ENCODE assay signal across 19 mouse cellular contexts in the genomic region with DNA sequence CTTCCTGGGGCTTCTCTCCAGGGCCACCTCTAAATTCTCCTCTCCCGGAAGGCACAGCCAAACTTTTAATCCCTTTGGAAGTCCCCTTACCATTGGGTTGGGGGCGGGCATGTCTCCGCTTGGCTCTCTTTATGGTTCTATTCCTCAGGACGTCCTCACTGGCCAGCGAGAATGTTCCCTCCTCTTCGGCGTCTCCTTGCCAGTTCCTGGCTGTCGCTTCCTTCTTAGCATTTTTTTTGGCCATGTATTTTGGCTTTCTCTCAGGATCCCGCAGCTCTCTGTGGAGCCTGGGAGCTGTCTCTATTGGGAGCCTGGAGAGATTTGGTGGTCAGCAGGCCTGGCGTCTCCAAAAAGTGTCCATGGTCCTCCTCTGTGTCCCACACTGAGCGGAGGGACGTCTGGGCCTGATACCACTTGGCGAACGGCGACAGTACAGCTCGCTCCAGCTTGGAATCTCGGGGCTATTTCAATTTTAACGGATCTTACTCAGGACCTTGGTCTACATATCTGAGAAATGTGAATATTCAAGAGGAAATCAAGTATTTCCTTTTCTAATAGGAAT. TPM values are rescaled to one million over a fixed set of nuclear protein-coding genes. Genes with fewer than 3 reads are reported as not detected.
DNase-seq lines count a peak whose midpoint lies in the region; ATAC-seq and TF ChIP-seq lines count a peak whose summit lies in the region.
"Had no signal": no experiment of that assay in that cellular context is flagged by ENCODE, and none has a peak within 500 bp of the region (broad histone marks: within the 10 kb centered on the region; RNA-seq: fewer than 3 reads in every experiment).

A gene (minus strand): TSS at position 426 of the 562 bp plus-strand sequence.

- WGBS in forebrain, embryonic 10.5 days = 86% methylated on average over 18 of the region's 18 CpGs

- H3K36me3 ChIP-seq in G1E (replicated peaks) = no peaks in the 10 kb centered on the region
- no peaks in the 10 kb centered on the region for H3K36me3 ChIP-seq in forebrain, embryonic 10.5 days (replicated peaks)
- H3K36me3 ChIP-seq: heart, embryonic 15.5 days; neural tube, embryonic 12.5 days had no signal

- H3K4me3 ChIP-seq in gastrocnemius, adult 2 months = peak within 1 kb of the TSS; percentile 60
- H3K4me3 ChIP-seq in G1E (ENCODE audit: low read depth, low read length) = 0 out of 2 replicates have a peak within 1 kb of the TSS, but pooled peaks have one; percentile 32
- no peak within 1 kb of the TSS for H3K4me3 ChIP-seq in forebrain, embryonic 10.5 days
- H3K4me3 ChIP-seq: forebrain, embryonic 13.5 days; heart, embryonic 15.5 days; neural tube, embryonic 12.5 days had no signal

- no peak within 1 kb of the TSS for H3K27ac ChIP-seq in gastrocnemius, adult 2 months
- no peak within 1 kb of the TSS for H3K27ac ChIP-seq in forebrain, embryonic 10.5 days
- H3K27ac ChIP-seq: forebrain, embryonic 13.5 days; heart, embryonic 15.5 days; neural tube, embryonic 12.5 days had no signal

- no peak for TF ChIP-seq CTCF in gastrocnemius, adult 2 months (IDR thresholded peaks at IDR 0.05)
- no peak for TF ChIP-seq CTCF in G1E (IDR thresholded peaks at IDR 0.05; ENCODE audit: low read depth, low read length)

- ATAC-seq in G1E (ENCODE audit: extremely low read depth, insufficient number of reproducible peaks, low FRiP score, poor library complexity, severe bottlenecking) = no peak
- ATAC-seq: forebrain, embryonic 13.5 days; hindbrain, embryonic 16.5 days had no signal

- H3K9me3 ChIP-seq in G1E (replicated peaks) = peaks cover 24% of the 10 kb centered on the region
- H3K9me3 ChIP-seq in forebrain, embryonic 10.5 days = no peaks in the 10 kb centered on the region
- H3K9me3 ChIP-seq: forebrain, embryonic 13.5 days; heart, embryonic 15.5 days; neural tube, embryonic 12.5 days had no signal

- H3K27me3 ChIP-seq in G1E (ENCODE audit: insufficient read depth, low read length) = no peaks in the 10 kb centered on the region
- H3K27me3 ChIP-seq in forebrain, embryonic 10.5 days (ENCODE audit: poor library complexity, severe bottlenecking) = no peaks in the 10 kb centered on the region
- H3K27me3 ChIP-seq: forebrain, embryonic 13.5 days; heart, embryonic 15.5 days; neural tube, embryonic 12.5 days had no signal

- DNase-seq in gastrocnemius, adult 2 months = no peak
- DNase-seq in gastrocnemius, adult 18-20 months (ENCODE audit: low spot score) = no peak
- peak; percentile 7 to 25 for DNase-seq in layer of hippocampus, postnatal 10 days (ENCODE audit: low spot score in 2 of 2)
- DNase-seq in layer of hippocampus, adult 9-11 months = no peak
- DNase-seq in G1E (ENCODE audit: low spot score) = no peak
- DNase-seq in cerebellum, adult 9-10 months = peak; percentile 2
- DNase-seq in forebrain, embryonic 10.5 days (ENCODE audit: extremely low spot score, low spot score) = no peak
- no peak for DNase-seq in layer of hippocampus, adult 8-10 months (ENCODE audit: low spot score in 2 of 2)
- DNase-seq: embryo, embryonic 11 days; kidney, adult 11 months had no signal

- intact Hi-C loops in gastrocnemius, adult 2 months (cut with DNase I) = no loop called here

- H3K4me1 ChIP-seq in G1E (ENCODE audit: insufficient read depth, low read depth, low read length) = no peaks in the 10 kb centered on the region
- H3K4me1 ChIP-seq in forebrain, embryonic 10.5 days = no peaks in the 10 kb centered on the region
- H3K4me1 ChIP-seq: forebrain, embryonic 13.5 days; heart, embryonic 15.5 days; neural tube, embryonic 12.5 days had no signal

RNA-seq across cellular contexts. Expression of the gene that starts here (rescaled TPM):
- not detected for total RNA-seq in gastrocnemius, adult 2 months (2021)
- total RNA-seq in gastrocnemius, adult 18-20 months (2021) = not detected
- total RNA-seq in layer of hippocampus, postnatal 10 days (2021) = not detected
- not detected in 2 replicates for total RNA-seq in G1E (2014; fragmentation: Nextera tagmentation)
- not detected in 2 replicates for total RNA-seq in G1E (2017)
- not detected in 2 replicates for polyA plus RNA-seq in G1E (2012)
- polyA plus RNA-seq in forebrain, embryonic 10.5 days (2016; fragmentation: Nextera tagmentation; extraction: Ambion mirVana) = not detected in 2 replicates
- total RNA-seq in layer of hippocampus, adult 8-10 months (2022) = under 1 TPM in 1 of 4 experiments, not detected in 3; 0.35 TPM
- total RNA-seq: gastrocnemius, postnatal 10 days; left cerebral cortex, adult 8-10 months; liver, adult 2 months had no signal
- polyA plus RNA-seq: C2C12; forebrain, embryonic 13.5 days; heart, embryonic 15.5 days; hindbrain, embryonic 16.5 days; liver, adult 2 months; lung, embryonic 14.5 days had no signal

Comparison
In these comparisons a context has a peak if more than half of its experiments do, and no peak if none do; other contexts are left out.
1. Peak in DNase-seq in layer of hippocampus, postnatal 10 days; RNA of the gene not detected or under 1 TPM.